Mouse (Mus musculus) layer of hippocampus, adult 8-10 months (tissue): ENCODE results near the gene Fancm. TPM values are rescaled to one million over a fixed set of nuclear protein-coding genes. Genes with fewer than 3 reads are reported as not detected.
"Not testable (repeated sequence)": the region's sequence is repeated elsewhere in the genome, so short reads cannot be mapped to it uniquely, and the experiment has no call there.

Experiments
- DNase-seq, 2 experiments: peaks; one replicate each; pipeline ENCODE4 v3.0.0; 2022; ENCODE audit warnings: low spot score in 2 of 2
- total RNA-seq, 4 experiments: library from RNA; stranded (reverse); gene quantifications; 2 replicates each; pipeline ENCODE4 v1.2.4; 2022

The Fancm gene
- total RNA-seq, 4 experiments from 2014 or later, result 11.2 to 16.1 (median 14.8) TPM

GRCm38 (mm10) chr12:65118968-65119367 lies 43.6 kb downstream of the Fancm start:
- DNase-seq, result no peak

GRCm38 (mm10) chr12:65119451-65119850 lies 44.0 kb downstream of the Fancm start:
- no peak for DNase-seq

- not testable (repeated sequence) for DNase-seq
Measured at GRCm38 (mm10) chr12:65136121-65136520, 60.7 kb downstream of the Fancm start.

GRCm38 (mm10) chr12:65172021-65172951 lies 96.9 kb downstream of the Fancm start, which contains the start of gene Mis18bp1:
TSS of gene Mis18bp1 (minus strand) at chr12:65172604.
- peak; percentile 89 to 92 for DNase-seq

GRCm38 (mm10) chr12:65172959-65173358 lies 97.6 kb downstream of the Fancm start:
- peak; percentile 40 to 46 for DNase-seq

GRCm38 (mm10) chr12:65173736-65174135 lies 98.3 kb downstream of the Fancm start:
- no peak for DNase-seq

Other genes starting within 250 kb of the Fancm start
- gene Gm527, start 157.7 kb upstream of the Fancm start, total RNA-seq, result 10 to 100 TPM in 3 of 4 experiments, 1 to 10 TPM in 1; 9.4 to 19.4 (median 13.2) TPM
- gene Klhl28, start 110.1 kb upstream of the Fancm start, total RNA-seq, result 10 to 100 TPM; 20.0 to 24.8 (median 22.9) TPM
- 10 to 100 TPM; 45.9 to 58.8 (median 52.1) TPM for gene Togaram1, start 109.8 kb upstream of the Fancm start, total RNA-seq
- 10 to 100 TPM; 39.2 to 56.3 (median 48.3) TPM for gene Prpf39, start 39.3 kb upstream of the Fancm start, total RNA-seq
- gene Fkbp3, start 1.6 kb upstream of the Fancm start, total RNA-seq, result 100 to 1,000 TPM; 137 to 180 (median 153) TPM
- under 1 TPM in 3 of 4 experiments, not detected in 1; 0.23 to 0.62 (median 0.31) TPM for gene Mis18bp1, start 97.0 kb downstream of the Fancm start, total RNA-seq
- under 1 TPM in 2 of 4 experiments, not detected in 2; 0.19 to 0.27 TPM for gene Wdr20rt, start 149.9 kb downstream of the Fancm start, total RNA-seq